Mouse (Mus musculus) small intestine, adult 2 months (tissue): ENCODE measurements around the gene Dennd2a.

Source experiments
- CTCF ChIP-seq: fragments of 200-500 bp; IDR thresholded peaks from 2 replicates; pipeline ENCODE4 v1.5.1; 2012; ENCODE audit warnings: low read depth, mild to moderate bottlenecking, control low read depth, inconsistent platforms, low read length, moderate library complexity, mixed read lengths; ENCODE audit not compliant: insufficient replicate concordance, insufficient read length; ENCODE audit errors: extremely low read depth
- POLR2A ChIP-seq: fragments of 200-500 bp; IDR thresholded peaks from 2 replicates; pipeline ENCODE4 v1.6.1; 2012; ENCODE audit warnings: low read depth, mild to moderate bottlenecking, control low read depth, inconsistent platforms, low read length, moderate library complexity

DNA sequence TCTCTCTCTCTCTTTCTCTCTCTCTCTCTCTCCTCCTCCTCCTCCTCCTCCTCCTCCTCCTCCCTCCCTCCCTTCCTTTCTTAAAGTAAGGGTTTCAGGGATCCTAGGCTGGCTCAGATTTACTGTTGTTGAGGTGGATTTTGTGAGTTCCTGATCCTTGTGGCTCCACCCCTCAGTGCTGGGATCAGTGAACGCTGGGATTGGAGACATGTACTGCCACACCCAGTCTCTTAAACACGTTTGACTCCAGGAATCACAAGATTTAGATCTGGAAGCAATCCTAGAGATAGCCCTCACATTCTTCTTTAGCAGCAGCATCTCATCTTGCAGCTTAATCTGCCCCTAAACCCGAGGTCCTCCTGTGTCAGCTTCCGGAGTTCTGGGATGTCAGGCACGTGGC is 84.8 kb downstream of the Dennd2a start:
- TF ChIP-seq POLR2A (no peak), CTCF (no peak)
